Mouse (Mus musculus) spleen, adult 2 months (tissue): Measurements from ENCODE around the gene Dhh.

Experiments used
- CTCF ChIP-seq: fragments of 200-500 bp; IDR thresholded peaks from 2 replicates; pipeline ENCODE4 v1.5.1; 2011; ENCODE audit warnings: mild to moderate bottlenecking, inconsistent platforms; ENCODE audit not compliant: insufficient read depth, insufficient read length, insufficient replicate concordance; ENCODE audit errors: extremely low read depth
- POLR2A ChIP-seq: fragments of 200-500 bp; IDR thresholded peaks from 2 replicates; pipeline ENCODE4 v1.6.1; 2011; ENCODE audit warnings: low read depth, low read length, inconsistent platforms

- no peak for TF ChIP-seq CTCF
- TF ChIP-seq POLR2A = no peak
Measured at GRCm38 (mm10) chr15:98859319-98860043, 38.9 kb downstream of the Dhh start.
